Mouse (Mus musculus) left cerebral cortex, postnatal 10 days (tissue): Measurements from ENCODE around the gene Slc16a7. TPM values are rescaled to one million over a fixed set of nuclear protein-coding genes. Genes with fewer than 3 reads are reported as not detected.

ENCODE experiments used
- DNase-seq, 2 experiments: peaks; one replicate each; pipeline ENCODE4 v3.0.0; 2021 to 2022; ENCODE audit warnings: low spot score in 2 of 2, mixed read lengths in 1 of 2; ENCODE audit errors: extremely low spot score in 1 of 2
- intact Hi-C: fragments of 180-260 bp; cut with DNase I; formaldehyde crosslinking; loops from one replicate; pipeline ENCODE4 v1.15.1; 2025
- total RNA-seq, 2 experiments: library from RNA; stranded (reverse); gene quantifications; 2 replicates each; pipeline ENCODE4 v1.2.3; 2021

Gene Slc16a7
- total RNA-seq, 2 experiments from 2014 or later = 115 to 122 TPM

DNA sequence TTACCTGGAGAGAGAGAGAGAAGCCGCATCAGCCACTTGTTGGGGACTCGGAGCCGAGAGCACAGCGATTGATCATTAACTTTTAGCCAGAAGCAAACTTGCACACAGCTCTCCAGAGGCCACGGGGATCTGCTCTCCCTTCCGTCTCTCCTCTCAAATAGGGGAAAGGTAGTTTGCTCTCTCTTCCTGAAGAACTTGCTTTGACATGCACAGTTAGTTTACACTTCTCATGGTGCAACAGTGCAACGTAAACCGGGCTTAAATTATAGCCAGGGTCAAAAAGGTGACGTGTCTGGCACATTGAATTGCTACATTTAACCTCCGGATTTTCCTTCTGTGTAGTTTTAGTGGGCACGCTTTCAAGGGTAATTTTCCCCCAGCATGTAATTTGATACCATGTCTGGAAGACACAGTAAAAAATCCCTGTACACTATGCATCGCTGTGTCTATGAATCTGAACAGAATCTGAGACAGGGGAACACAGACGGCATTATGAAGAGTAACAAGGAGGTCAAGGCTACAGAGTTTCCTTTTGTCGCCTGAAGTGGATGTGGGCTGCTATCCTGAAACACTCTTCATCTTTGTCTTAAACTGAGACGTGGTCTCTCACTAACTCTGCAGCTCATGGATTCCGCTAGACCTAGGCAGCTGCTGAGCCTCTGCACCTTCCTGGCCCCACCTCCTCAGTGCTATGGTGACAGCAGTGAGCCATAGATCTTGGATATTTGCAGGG lies 60.8 kb downstream of the Slc16a7 start:
- intact Hi-C loops = no loop called here
- DNase-seq = no peak

DNA sequence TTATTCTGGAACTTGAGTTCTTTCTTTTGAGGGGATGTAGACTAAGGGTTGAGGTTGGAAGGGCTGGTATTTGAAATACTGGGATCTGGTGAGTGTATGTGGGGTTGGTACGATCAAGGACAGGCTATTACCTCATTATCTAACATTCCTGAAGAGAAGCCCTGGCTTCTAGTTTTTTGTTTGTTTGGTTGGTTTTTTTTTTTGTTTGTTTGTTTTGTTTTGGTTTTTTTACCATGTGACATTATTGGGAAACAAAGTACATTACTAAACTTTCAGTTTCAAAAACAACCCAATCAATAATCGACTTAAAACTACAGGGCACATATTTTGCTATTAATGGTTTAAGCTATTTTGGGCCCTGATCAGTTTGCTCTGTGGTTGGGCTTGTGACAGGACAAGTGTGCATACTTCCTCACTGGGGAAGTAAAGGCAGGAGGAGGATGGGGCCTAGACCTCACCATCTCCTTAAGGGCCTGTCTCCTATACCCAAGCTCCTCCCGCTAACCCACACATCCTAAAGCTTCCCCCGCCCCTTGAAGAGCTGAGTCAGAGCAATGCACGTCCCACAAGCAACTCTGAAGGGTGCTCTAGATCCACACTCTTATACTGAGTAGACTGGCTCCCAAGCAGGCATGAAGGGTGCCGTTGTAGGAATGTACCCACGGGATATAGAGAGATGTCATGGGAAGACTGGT lies 64.2 kb downstream of the Slc16a7 start:
- intact Hi-C loops = no loop called here
- DNase-seq = no peak

GRCm38 (mm10) chr10:125324149-125324834 lies 65.0 kb downstream of the Slc16a7 start:
- DNase-seq = peak in 1 of 2 experiments; percentile 12

GRCm38 (mm10) chr10:125321446-125322428 lies 67.5 kb downstream of the Slc16a7 start:
- intact Hi-C loops = no loop called here

More at GRCm38 (mm10) chr10:125324149-125324834, 65.0 kb downstream of the Slc16a7 start:
- intact Hi-C loops = no loop called here

GRCm38 (mm10) chr10:125317317-125317716 lies 71.9 kb downstream of the Slc16a7 start:
- intact Hi-C loops = no loop called here

More at GRCm38 (mm10) chr10:125321446-125322428, 67.5 kb downstream of the Slc16a7 start:
- DNase-seq = no peak

GRCm38 (mm10) chr10:125310855-125311254 lies 78.4 kb downstream of the Slc16a7 start:
- DNase-seq = no peak
- intact Hi-C loops = no loop called here

More at GRCm38 (mm10) chr10:125317317-125317716, 71.9 kb downstream of the Slc16a7 start:
- peak; percentile 32 to 35 for DNase-seq

GRCm38 (mm10) chr10:125298036-125298435 lies 91.2 kb downstream of the Slc16a7 start:
- DNase-seq = no peak
- intact Hi-C loops = no loop called here

GRCm38 (mm10) chr10:125290320-125290719 lies 98.9 kb downstream of the Slc16a7 start:
- intact Hi-C loops = no loop called here
- DNase-seq = no peak

GRCm38 (mm10) chr10:125288560-125288959 lies 100.7 kb downstream of the Slc16a7 start:
- no peak for DNase-seq
- intact Hi-C loops = no loop called here

DNA sequence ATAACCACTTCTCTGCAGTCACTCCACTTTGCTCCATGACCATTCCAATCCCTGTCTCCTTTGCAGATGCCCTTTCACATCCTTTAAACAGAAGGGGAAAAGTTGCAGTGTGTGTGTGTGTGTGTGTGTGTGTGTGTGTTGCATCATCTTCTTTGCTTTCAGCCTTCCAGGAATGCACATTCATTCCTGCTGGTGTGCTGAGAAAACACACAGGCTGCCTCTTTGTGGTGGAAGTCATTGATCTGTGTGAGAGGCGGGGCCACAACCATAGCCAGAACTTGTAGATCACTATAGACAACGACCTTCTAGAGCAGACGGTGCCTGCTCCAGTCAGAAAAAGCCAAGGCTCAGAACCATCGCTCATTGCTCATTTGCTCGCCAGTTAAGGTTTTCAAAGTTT lies 103.9 kb downstream of the Slc16a7 start:
- intact Hi-C loops = no loop called here
- DNase-seq = no peak

DNA sequence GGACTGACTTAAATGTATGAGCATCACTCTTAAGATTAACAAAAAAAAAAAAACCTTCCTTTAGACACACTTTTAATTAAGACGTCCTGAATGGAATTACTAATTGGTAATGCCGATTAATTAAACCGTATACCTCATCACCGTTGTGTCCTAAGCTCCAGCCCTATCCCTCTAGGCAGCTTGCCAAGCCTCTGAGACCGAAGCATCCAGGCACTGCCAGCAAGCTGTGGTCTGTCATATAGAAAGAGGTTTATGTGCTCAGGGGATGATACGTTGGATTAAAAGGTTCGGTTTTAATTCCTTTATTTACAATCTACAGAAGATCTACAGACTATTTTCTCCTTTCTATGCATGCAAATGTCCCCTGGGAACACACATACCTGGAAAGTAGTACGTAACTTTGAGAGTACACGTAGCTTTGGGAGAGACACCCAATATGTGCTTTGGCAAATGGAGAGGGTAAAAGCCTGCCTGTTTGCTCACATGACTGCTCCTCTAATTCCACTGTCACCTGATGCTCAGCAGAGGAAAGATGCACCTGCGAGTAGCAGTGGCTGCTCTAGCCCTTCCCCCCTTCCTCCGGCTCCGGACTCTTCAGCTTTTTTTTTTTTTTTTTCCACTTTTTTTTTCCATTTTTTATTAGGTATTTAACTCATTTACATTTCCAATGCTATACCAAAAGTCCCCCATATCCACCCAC lies 114.0 kb downstream of the Slc16a7 start:
- DNase-seq = no peak
- intact Hi-C loops = no loop called here

DNA sequence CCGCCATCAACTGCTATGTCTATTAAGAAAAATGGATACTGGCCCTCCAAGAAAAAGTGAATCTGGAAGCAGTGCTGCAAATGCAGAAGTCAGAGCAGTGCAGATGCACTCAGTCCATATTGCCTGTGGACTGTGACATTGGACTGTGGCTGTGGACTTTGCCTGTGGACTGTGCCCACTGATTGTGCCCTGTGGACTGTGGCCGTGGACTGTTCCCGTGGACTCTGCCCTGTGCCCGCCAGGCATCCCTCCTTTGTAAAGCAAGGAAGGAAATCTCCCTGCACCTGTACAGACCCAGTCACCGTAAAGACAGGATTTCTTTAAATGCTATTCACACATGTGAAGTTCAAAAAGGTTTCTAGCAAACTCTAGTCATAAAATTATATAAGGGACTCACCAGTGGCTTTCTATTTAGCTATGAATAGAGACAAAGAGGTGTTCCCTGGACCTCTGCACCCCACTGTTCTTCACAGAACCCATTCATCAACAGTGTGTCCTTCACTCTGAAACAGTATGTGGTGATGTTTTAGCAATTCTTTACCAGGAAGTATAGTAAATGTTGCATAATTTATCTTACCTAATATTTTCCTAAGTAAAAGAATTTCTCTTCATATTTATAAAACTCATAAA lies 114.6 kb downstream of the Slc16a7 start:
- DNase-seq = no peak
- intact Hi-C loops = no loop called here

DNA sequence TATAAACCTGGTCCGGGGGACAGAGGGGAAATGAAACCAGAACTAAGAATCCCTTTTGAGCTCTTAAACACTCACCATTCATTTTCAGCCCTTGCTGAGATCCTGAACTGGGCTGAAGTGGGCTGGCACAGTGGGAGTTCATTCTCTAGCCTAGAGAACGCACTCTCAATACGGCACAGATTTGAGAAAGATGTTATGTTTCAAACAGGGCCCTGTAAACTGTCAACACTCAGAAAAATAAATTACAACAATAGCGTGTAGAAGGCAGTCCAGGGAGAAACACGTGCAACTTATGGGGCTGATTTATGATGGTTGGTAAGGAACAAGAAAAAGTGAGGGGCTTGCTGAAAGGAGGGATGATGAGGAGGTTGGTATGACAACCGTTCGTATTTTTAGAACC lies 115.5 kb downstream of the Slc16a7 start:
- no peak for DNase-seq
- intact Hi-C loops = no loop called here

GRCm38 (mm10) chr10:125271448-125271847 lies 117.8 kb downstream of the Slc16a7 start:
- DNase-seq = no peak
- intact Hi-C loops = no loop called here

GRCm38 (mm10) chr10:125270266-125270665 lies 119.0 kb downstream of the Slc16a7 start:
- intact Hi-C loops = no loop called here
- DNase-seq = no peak

- intact Hi-C loops = loop anchor here (5.0 to 10.0 kb wide), 2 partner anchors 121 to 228 kb away; partner anchors contain the start of gene Slc16a7
- DNase-seq = no peak
Observed at GRCm38 (mm10) chr10:125266322-125266721, 122.9 kb downstream of the Slc16a7 start.

DNA sequence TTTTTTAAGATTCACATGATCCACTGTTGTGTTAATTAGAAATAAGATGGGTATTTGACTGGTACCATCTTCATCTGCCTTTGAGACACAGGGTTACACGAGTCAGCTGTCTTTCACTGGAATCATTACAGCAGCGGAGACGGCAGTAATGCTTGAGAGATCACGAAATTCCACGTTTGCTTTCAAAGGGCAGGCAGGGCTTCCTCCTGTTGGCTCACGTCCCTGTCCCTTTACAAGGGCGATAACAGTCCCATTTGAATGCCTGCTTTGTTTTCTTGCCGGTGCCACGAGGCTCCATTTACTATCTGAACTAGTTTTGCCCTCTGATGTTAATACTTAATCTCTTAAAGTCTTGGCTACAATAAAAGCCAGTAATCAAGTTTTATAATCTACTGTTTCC lies 123.4 kb downstream of the Slc16a7 start:
- no peak for DNase-seq
- intact Hi-C loops = loop anchor here (5.0 to 10.0 kb wide), 2 partner anchors 121 to 229 kb away; partner anchors contain the start of gene Slc16a7
